Mouse (Mus musculus): ENCODE measurements around the gene Ecm2.

GRCm38 (mm10) chr13:49536946-49537345, 32.3 kb downstream of the Ecm2 start:
- TF ChIP-seq GATA1 (IDR thresholded peaks at IDR 0.05; ENCODE audit: low read length) (no peak), TAL1 (IDR thresholded peaks at IDR 0.05; ENCODE audit: low read length) (no peak)
